Mouse (Mus musculus) ZHBTc4 (cell line): ENCODE data around the gene Ucp1.
A peak's percentile ranks its signal among the peaks of the same experiment; 100 is the strongest.

ENCODE experiments used
- DNase-seq: peaks from one replicate; pipeline ENCODE4 v3.0.0-alpha.2; 2011; ENCODE audit warnings: low read depth, low spot score

The Ucp1 gene

GRCm38 (mm10) chr8:83331899-83332697 lies 41.9 kb downstream of the Ucp1 start, which contains the start of gene Elmod2:
Elmod2 (minus strand) TSS chr8:83332486.
- peak; percentile 98 for DNase-seq

DNA sequence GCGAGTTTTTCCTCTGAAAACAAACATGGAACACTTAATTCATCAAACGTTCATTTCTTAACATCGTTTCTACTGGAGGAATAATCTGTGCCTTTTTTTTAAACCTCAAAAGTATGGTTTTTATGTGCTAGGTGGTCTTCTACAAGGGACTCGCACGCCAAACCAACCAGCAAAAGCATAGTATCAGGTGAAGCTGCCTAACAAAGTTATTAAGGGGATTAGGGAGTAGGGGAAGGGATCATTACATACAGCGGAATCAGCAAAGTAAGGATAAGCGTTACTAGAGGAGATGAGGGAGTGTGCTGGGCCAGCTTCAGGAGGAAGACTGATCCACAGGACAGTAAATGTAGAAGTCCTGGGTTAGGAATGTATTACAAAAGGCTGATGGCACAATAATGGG lies 42.7 kb downstream of the Ucp1 start:
- no peak for DNase-seq

- no peak for DNase-seq
Observed at GRCm38 (mm10) chr8:83342076-83342475, 51.9 kb downstream of the Ucp1 start.

DNA sequence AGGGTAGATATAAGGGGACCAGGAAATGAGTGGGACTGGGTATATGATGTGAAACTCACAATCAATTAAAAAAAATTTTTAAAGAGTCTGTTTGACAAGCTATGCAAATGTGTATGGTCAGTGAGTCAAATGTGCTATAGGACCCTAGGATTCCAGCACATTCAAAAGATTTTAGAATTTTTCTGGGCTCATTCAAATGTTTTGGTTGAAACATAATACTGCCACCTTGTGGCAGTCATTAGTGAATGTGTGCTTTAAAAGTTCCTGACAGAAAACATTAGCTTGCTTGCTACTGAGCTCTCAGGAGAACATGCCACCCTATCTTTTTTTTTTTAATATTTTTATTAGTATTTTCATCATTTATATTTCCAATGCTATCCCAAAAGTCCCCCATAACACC lies 52.5 kb downstream of the Ucp1 start:
- DNase-seq: peak; percentile 45
